Mouse (Mus musculus) embryonic facial prominence, embryonic 15.5 days (tissue): ENCODE data around the gene Kcns1. TPM values are rescaled to one million over a fixed set of nuclear protein-coding genes. Genes with fewer than 3 reads are reported as not detected.

ENCODE experiments used
- ATAC-seq: fragments of 200-750 bp; cut with Nextera tagmentation; 2 replicates; pipeline ENCODE4 v1.8.0; 2017; ENCODE audit warnings: low read depth, moderate TSS enrichment; ENCODE audit not compliant: insufficient number of reproducible peaks, low FRiP score, low TSS enrichment
- H3K27ac ChIP-seq: fragments of 300-500 bp; sonication (generic); replicated peaks from 2 replicates; pipeline ENCODE4 v1.5.1; 2015; ENCODE audit warnings: mild to moderate bottlenecking, inconsistent platforms
- H3K27me3 ChIP-seq: fragments of 300-500 bp; sonication (generic); 2 replicates; pipeline ENCODE4 v1.6.1; 2015; ENCODE audit warnings: inconsistent platforms
- H3K36me3 ChIP-seq: fragments of 300-500 bp; sonication (generic); 2 replicates; pipeline ENCODE4 v1.6.1; 2015; ENCODE audit warnings: mild to moderate bottlenecking, inconsistent platforms
- H3K4me1 ChIP-seq: fragments of 300-500 bp; sonication (generic); 2 replicates; pipeline ENCODE4 v1.6.1; 2015; ENCODE audit warnings: inconsistent platforms
- H3K4me2 ChIP-seq: fragments of 300-500 bp; sonication (generic); replicated peaks from 2 replicates; pipeline ENCODE4 v1.6.1; 2015; ENCODE audit warnings: mild to moderate bottlenecking, inconsistent platforms
- H3K4me3 ChIP-seq: fragments of 300-500 bp; sonication (generic); replicated peaks from 2 replicates; pipeline ENCODE4 v1.5.1; 2015; ENCODE audit warnings: mild to moderate bottlenecking, inconsistent platforms
- H3K9ac ChIP-seq: fragments of 300-500 bp; sonication (generic); 2 replicates; pipeline ENCODE4 v1.6.1; 2015; ENCODE audit warnings: inconsistent platforms
- H3K9me3 ChIP-seq: fragments of 300-500 bp; sonication (generic); replicated peaks from 2 replicates; pipeline ENCODE4 v1.6.1; 2016; ENCODE audit warnings: inconsistent platforms
- WGBS: fragments of 180-500 bp; shearing (Covaris S2); methylation state at CpG from one replicate; pipeline ENCODE4 v1.1.7; 2015; 5-methylcytosine and 5-hydroxymethylcytosine counted together
- polyA plus RNA-seq: library from polyadenylated mRNA; unstranded; fragments of >200 nt; fragmentation: Nextera tagmentation; extraction: Ambion mirVana; gene quantifications from 2 replicates; pipeline ENCODE4 v1.2.1, GENCODE M21; 2015

The Kcns1 gene
- polyA plus RNA-seq, 1 experiment from 2014 or later: 0.96 TPM

GRCm38 (mm10) chr2:164123169-164123766 lies 47.6 kb downstream of the Kcns1 start:
- Histone ChIP-seq H3K9ac (no peak overlapping the region), H3K4me3 (no peak overlapping the region), H3K27ac (no peak overlapping the region), H3K27me3 (no peaks in the 10 kb centered on the region), H3K4me1 (peaks cover 6% of the 10 kb centered on the region; the same call in 1 of the 2 replicates), H3K9me3 (no peaks in the 10 kb centered on the region), H3K4me2 (no peak overlapping the region), H3K36me3 (peaks cover 23% of the 10 kb centered on the region)
- no peak for ATAC-seq
- 77% methylated on average over 5 of the region's 5 CpGs for WGBS

GRCm38 (mm10) chr2:164119503-164119902 lies 51.4 kb downstream of the Kcns1 start:
- Histone ChIP-seq H3K9ac (no peak overlapping the region), H3K4me2 (no peak overlapping the region), H3K27ac (no peak overlapping the region), H3K27me3 (no peaks in the 10 kb centered on the region), H3K4me3 (no peak overlapping the region), H3K4me1 (no peaks in the 10 kb centered on the region), H3K9me3 (no peaks in the 10 kb centered on the region), H3K36me3 (peaks cover 23% of the 10 kb centered on the region)
- no peak for ATAC-seq
- 92% methylated on average over 6 of the region's 6 CpGs for WGBS

GRCm38 (mm10) chr2:164115531-164115930 lies 55.4 kb downstream of the Kcns1 start:
- H3K4me3 ChIP-seq: no peak overlapping the region
- no peak overlapping the region for H3K9ac ChIP-seq
- no peak overlapping the region for H3K4me2 ChIP-seq
- 63% methylated on average over 10 of the region's 10 CpGs for WGBS
- no peaks in the 10 kb centered on the region for H3K9me3 ChIP-seq
- H3K27ac ChIP-seq: 0 out of 2 replicates have a peak overlapping the region, but pooled peaks have one; percentile 31
- no peak for ATAC-seq
- H3K27me3 ChIP-seq: no peaks in the 10 kb centered on the region
- H3K4me1 ChIP-seq: no peaks in the 10 kb centered on the region
- H3K36me3 ChIP-seq: peaks cover 27% of the 10 kb centered on the region

GRCm38 (mm10) chr2:164114051-164114450 lies 56.9 kb downstream of the Kcns1 start:
- Histone ChIP-seq H3K4me3 (no peak overlapping the region), H3K9ac (no peak overlapping the region), H3K27ac (no peak overlapping the region), H3K27me3 (no peaks in the 10 kb centered on the region), H3K4me2 (no peak overlapping the region), H3K4me1 (peaks cover 6% of the 10 kb centered on the region; the same call in 1 of the 2 replicates), H3K36me3 (peaks cover 19% of the 10 kb centered on the region), H3K9me3 (no peaks in the 10 kb centered on the region)
- ATAC-seq: no peak
- WGBS: 92% methylated on average over 6 of the region's 6 CpGs

Other genes starting within 250 kb of the Kcns1 start
- gene Ywhab, start 176.2 kb downstream of the Kcns1 start, polyA plus RNA-seq: 291 and 294 TPM in 2 replicates
- gene Pabpc1l, start 145.7 kb downstream of the Kcns1 start, polyA plus RNA-seq: 2.0 and 2.1 TPM in 2 replicates
- 18.2 and 18.7 TPM in 2 replicates for gene Stk4, start 100.8 kb downstream of the Kcns1 start, polyA plus RNA-seq
- 59.1 and 66.0 TPM in 2 replicates for gene Tomm34, start 99.9 kb downstream of the Kcns1 start, polyA plus RNA-seq
- 6.1 and 6.6 TPM in 2 replicates for gene Wfdc5, start 11.6 kb upstream of the Kcns1 start, polyA plus RNA-seq
- 0.22 TPM in 1 of 2 replicates, not detected in the other for gene Wfdc12, start 19.5 kb upstream of the Kcns1 start, polyA plus RNA-seq
- gene Wfdc15a, start 29.0 kb upstream of the Kcns1 start, polyA plus RNA-seq: not detected in 2 replicates
- not detected in 2 replicates for gene Wfdc15b, start 50.5 kb upstream of the Kcns1 start, polyA plus RNA-seq
- gene Svs2, start 67.4 kb upstream of the Kcns1 start, polyA plus RNA-seq: not detected in 2 replicates
- not detected in 2 replicates for gene Svs3b, start 85.5 kb upstream of the Kcns1 start, polyA plus RNA-seq
- gene Svs4, start 107.3 kb upstream of the Kcns1 start, polyA plus RNA-seq: not detected in 2 replicates
- not detected in 2 replicates for gene Svs3a, start 118.2 kb upstream of the Kcns1 start, polyA plus RNA-seq
- not detected in 2 replicates for gene Svs6, start 145.6 kb upstream of the Kcns1 start, polyA plus RNA-seq
- gene Svs5, start 161.6 kb upstream of the Kcns1 start, polyA plus RNA-seq: not detected in 2 replicates
- gene Slpi, start 218.0 kb upstream of the Kcns1 start, polyA plus RNA-seq: 9.9 and 14.5 TPM in 2 replicates
- 0.50 and 0.98 TPM in 2 replicates for gene Rbpjl, start 232.0 kb upstream of the Kcns1 start, polyA plus RNA-seq
- gene Matn4, start 234.0 kb upstream of the Kcns1 start, polyA plus RNA-seq: 33.4 and 58.2 TPM in 2 replicates